Mouse (Mus musculus) liver, embryonic 14.5 days (tissue): Measurements from ENCODE around the gene Mrps7. TPM values are rescaled to one million over a fixed set of nuclear protein-coding genes. Genes with fewer than 3 reads are reported as not detected.

ENCODE experiments used
- ATAC-seq: fragments of 200-750 bp; cut with Nextera tagmentation; 2 replicates; pipeline ENCODE4 v1.8.0; 2017; ENCODE audit warnings: moderate number of reproducible peaks, mild to moderate bottlenecking, moderate library complexity; ENCODE audit not compliant: insufficient read depth
- DNase-seq, 3 experiments: peaks; one replicate each; pipeline ENCODE4 v3.0.0-alpha.2; 2012 to 2013; ENCODE audit warnings: low read depth in 3 of 3, low spot score in 3 of 3
- H3K27ac ChIP-seq: fragments of 300-500 bp; sonication (generic); 2 replicates; pipeline ENCODE4 v1.5.1; 2014; ENCODE audit warnings: moderate library complexity, mild to moderate bottlenecking, control low read depth, inconsistent platforms
- H3K27me3 ChIP-seq: fragments of 300-500 bp; sonication (generic); 2 replicates; pipeline ENCODE4 v1.6.1; 2014; ENCODE audit warnings: mild to moderate bottlenecking, low read length, moderate library complexity; ENCODE audit not compliant: control insufficient read depth, insufficient read depth
- H3K36me3 ChIP-seq: fragments of 300-500 bp; sonication (generic); replicated peaks from 2 replicates; pipeline ENCODE4 v1.6.1; 2014; ENCODE audit warnings: low read depth; ENCODE audit not compliant: control insufficient read depth, insufficient read depth
- H3K4me1 ChIP-seq, 2 experiments: fragments of 200-500 bp in 1 of 2; fragments of 300-500 bp in 1 of 2; sonication (generic) in 1 of 2; replicated peaks; 2 replicates each; pipeline ENCODE4 v1.6.1; 2012 to 2014; ENCODE audit warnings: antibody characterized with exemption in 1 of 2, inconsistent platforms in 1 of 2, low read length in 1 of 2; ENCODE audit not compliant: control insufficient read depth in 2 of 2, insufficient read depth in 2 of 2
- H3K4me2 ChIP-seq: fragments of 300-500 bp; sonication (generic); 2 replicates; pipeline ENCODE4 v1.6.1; 2014; ENCODE audit warnings: low read depth, mild to moderate bottlenecking, control low read depth, moderate library complexity
- H3K4me3 ChIP-seq, 2 experiments: fragments of 200-500 bp in 1 of 2; fragments of 300-500 bp in 1 of 2; sonication (generic) in 1 of 2; 2 replicates each; pipeline ENCODE4 v1.5.1; 2012 to 2014; ENCODE audit warnings: low read depth in 2 of 2, low read length in 2 of 2, mild to moderate bottlenecking in 2 of 2, control low read depth in 1 of 2, inconsistent platforms in 1 of 2, moderate library complexity in 1 of 2; ENCODE audit not compliant: insufficient read depth in 1 of 2
- H3K9ac ChIP-seq: fragments of 300-500 bp; sonication (generic); replicated peaks from 2 replicates; pipeline ENCODE4 v1.6.1; 2014; ENCODE audit warnings: mild to moderate bottlenecking, control low read depth, moderate library complexity
- H3K9me3 ChIP-seq: fragments of 300-500 bp; sonication (generic); 2 replicates; pipeline ENCODE4 v1.6.1; 2016; ENCODE audit warnings: low read length, mixed read lengths; ENCODE audit not compliant: control insufficient read depth
- CTCF ChIP-seq: IDR thresholded peaks from 2 replicates; pipeline ENCODE4 v1.5.1; 2016; ENCODE audit warnings: antibody characterized with exemption, low read depth, control low read depth
- EP300 ChIP-seq: IDR thresholded peaks from 2 replicates; pipeline ENCODE4 v1.6.1; 2016; ENCODE audit warnings: antibody characterized with exemption, low read depth
- WGBS: fragments of 180-500 bp; shearing (Covaris S2); extraction: QIAGEN DNeasy Blood & Tissue Kit; methylation state at CpG from one replicate; pipeline ENCODE4 v1.1.7; 2014; ENCODE audit not compliant: insufficient replicate concordance; 5-methylcytosine and 5-hydroxymethylcytosine counted together
- polyA plus RNA-seq, 2 experiments: library from polyadenylated mRNA; depleted of rRNA in 1 of 2; stranded (reverse) in 1 of 2; unstranded in 1 of 2; fragments of >200 nt; fragmentation: Nextera tagmentation in 1 of 2; extraction: Ambion mirVana in 1 of 2; gene quantifications; 2 replicates each; pipeline versions ENCODE4 v1.2.1 to v1.2.3; 2012 to 2014

The Mrps7 gene
- polyA plus RNA-seq, 2 experiments, result 24.1 to 52.6 TPM

DNA sequence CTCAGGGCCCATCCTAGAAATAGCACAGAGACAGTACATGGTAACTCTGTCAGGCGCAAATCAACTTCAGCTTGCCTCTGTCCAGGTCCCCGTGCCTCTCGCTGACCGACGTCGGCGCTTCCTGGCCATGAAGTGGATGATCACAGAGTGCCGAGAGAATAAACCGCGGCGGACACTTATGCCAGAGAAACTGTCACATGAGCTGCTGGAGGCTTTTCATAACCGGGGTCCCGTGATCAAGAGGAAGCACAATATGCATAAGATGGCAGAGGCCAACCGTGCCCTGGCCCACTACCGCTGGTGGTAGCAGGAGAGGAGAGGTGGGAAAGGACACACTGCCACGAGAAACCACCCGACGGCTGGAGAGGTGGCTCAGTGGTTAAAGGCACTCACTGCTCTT, 3.0 kb downstream of the Mrps7 start:
- no peak overlapping the region for H3K9ac ChIP-seq
- TF ChIP-seq CTCF (no peak), EP300 (no peak)
- ATAC-seq, result no peak
- no peaks in the 10 kb centered on the region for H3K9me3 ChIP-seq
- H3K4me2 ChIP-seq, result no peak overlapping the region
- WGBS, result 89% methylated on average over 18 of the region's 18 CpGs
- H3K36me3 ChIP-seq, result peaks cover 36% of the 10 kb centered on the region
- no peak for DNase-seq
- H3K27ac ChIP-seq, result no peak overlapping the region
- no peaks in the 10 kb centered on the region for H3K27me3 ChIP-seq
- peaks cover 7 to 20% of the 10 kb centered on the region in 2 experiments; a peak in 3 of 4 replicates for H3K4me1 ChIP-seq
- H3K4me3 ChIP-seq, result no peak overlapping the region

DNA sequence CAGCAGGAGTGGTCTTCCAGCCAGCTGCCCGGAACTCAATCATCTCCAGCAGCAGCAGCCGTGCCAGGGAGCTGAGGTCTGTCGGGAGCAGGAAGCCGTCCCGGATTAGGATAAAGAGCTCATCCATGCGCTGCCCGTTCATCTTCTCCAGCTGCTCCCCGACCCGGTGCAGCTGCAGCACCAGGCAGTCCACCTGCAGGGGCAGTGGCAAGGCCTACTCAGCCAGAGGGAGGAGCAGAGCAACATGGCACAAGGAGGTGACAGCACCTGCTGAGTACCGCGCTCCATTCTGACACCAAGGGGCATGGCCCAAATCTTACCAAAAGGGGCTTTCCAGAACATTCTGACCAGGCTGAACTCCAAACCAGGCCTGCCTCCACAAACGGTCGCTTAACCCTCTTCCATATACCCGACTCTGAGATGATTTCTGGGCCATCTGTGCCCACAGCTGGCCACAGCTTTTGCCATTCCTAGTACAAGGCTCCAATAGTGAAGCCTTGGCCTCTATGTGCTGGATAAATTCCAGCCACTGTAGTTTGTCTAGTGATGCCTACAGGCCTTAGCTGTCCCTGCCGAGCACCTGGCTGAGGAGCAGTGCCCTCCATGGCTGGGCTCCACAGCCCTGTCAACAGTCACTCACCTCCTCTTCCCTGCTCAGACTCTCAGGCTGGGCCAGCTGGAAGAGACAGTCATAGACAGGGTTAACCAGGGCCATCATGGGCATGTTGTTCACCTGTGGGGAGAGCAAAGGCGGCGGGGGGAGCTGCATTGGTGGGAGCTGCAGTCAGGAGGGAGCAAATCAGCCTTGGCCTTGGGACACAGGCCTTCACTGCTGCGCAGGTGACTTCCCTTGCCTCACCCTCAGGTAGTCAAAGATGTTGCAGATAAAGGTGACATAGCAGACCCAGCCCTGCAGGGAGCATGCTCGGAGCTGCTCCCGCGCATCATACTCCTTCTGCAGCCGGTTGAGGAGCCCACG, 5.0 kb downstream of the Mrps7 start:
- no peak overlapping the region for H3K4me2 ChIP-seq
- no peak for TF ChIP-seq EP300
- no peak for TF ChIP-seq CTCF
- H3K9me3 ChIP-seq, result no peaks in the 10 kb centered on the region
- no peak overlapping the region for H3K27ac ChIP-seq
- ATAC-seq, result no peak
- DNase-seq, result no peak
- WGBS, result 82% methylated on average over 23 of the region's 23 CpGs
- H3K9ac ChIP-seq, result no peak overlapping the region
- no peak overlapping the region for H3K4me3 ChIP-seq
- peaks cover 36% of the 10 kb centered on the region for H3K36me3 ChIP-seq
- peaks cover 8 to 17% of the 10 kb centered on the region in 2 experiments for H3K4me1 ChIP-seq
- no peaks in the 10 kb centered on the region for H3K27me3 ChIP-seq

DNA sequence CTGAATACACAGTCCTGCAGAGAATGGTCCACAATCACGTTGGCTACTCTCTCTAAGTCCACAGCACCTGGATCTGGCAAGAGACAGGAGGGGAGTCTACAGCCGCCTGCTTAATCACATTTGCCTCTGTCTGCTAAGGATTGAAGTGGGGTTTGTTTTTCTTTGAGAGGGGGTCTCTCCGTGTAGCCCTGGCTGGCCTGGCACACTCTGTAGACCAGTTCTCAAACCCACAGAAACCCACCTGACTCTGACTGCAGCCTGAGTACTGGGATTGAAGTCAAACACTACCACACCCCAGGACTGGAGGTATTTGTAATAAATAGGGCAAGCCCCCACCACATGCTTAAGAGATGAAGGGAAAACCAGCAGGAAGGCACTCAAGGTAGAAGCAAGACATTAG, 5.9 kb downstream of the Mrps7 start:
- no peak overlapping the region for H3K4me2 ChIP-seq
- no peak overlapping the region for H3K4me3 ChIP-seq
- no peak for ATAC-seq
- no peaks in the 10 kb centered on the region for H3K9me3 ChIP-seq
- H3K36me3 ChIP-seq, result peaks cover 36% of the 10 kb centered on the region
- peaks cover 8 to 18% of the 10 kb centered on the region in 2 experiments for H3K4me1 ChIP-seq
- DNase-seq, result no peak
- 57% methylated on average over 3 of the region's 3 CpGs for WGBS
- no peaks in the 10 kb centered on the region for H3K27me3 ChIP-seq
- H3K9ac ChIP-seq, result no peak overlapping the region
- TF ChIP-seq CTCF, result no peak
- no peak for TF ChIP-seq EP300
- no peak overlapping the region for H3K27ac ChIP-seq

DNA sequence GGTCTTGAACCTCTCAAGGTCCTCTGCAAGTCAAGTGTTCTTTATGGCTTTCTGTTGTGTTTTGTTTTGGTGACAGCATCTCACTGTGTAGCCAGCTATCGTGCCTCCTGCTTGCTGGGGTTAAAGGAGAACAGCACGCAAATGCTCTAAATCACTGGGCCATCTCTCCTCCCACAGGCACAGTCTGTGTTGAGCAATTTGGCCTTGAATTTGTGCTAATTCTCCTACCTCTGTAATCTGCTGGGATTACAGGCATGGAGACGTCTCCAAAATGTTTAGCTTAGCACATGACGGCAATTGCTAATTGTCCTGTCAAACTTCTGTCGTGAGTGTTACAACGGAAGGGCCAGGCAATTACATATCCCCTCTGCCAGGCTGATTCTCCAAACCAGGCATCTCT, 7.4 kb downstream of the Mrps7 start:
- no peak overlapping the region for H3K27ac ChIP-seq
- peaks cover 8 to 12% of the 10 kb centered on the region in 2 experiments for H3K4me1 ChIP-seq
- H3K9ac ChIP-seq, result 0 out of 2 replicates have a peak overlapping the region, but pooled peaks have one; percentile 81
- no peak for ATAC-seq
- H3K27me3 ChIP-seq, result no peaks in the 10 kb centered on the region
- WGBS, result 72% methylated on average over 6 of the region's 6 CpGs
- peak overlapping the region; percentile 90 for H3K4me2 ChIP-seq
- no peak for DNase-seq
- no peaks in the 10 kb centered on the region for H3K9me3 ChIP-seq
- H3K4me3 ChIP-seq, result peak overlapping the region in 1 of 2 experiments; percentile 75; a peak in 2 of 4 replicates
- TF ChIP-seq EP300 (no peak), CTCF (no peak)
- H3K36me3 ChIP-seq, result peaks cover 31% of the 10 kb centered on the region

DNA sequence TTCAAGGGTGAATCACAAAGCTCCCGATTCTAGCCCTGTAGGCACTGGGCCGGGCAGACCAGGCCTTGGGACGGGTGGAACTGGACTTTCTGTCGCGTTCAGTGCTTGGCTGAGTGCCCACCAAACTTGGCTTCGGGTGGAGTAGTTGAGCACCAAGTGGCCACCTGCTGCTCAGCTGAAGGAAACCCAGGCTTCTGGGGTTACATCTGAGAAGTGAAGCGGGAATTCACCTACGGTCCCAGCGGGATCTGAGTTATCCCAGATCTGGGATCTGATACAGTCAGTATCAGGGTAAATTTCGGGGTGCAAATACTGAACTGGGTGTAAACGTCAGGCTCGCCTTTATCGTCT, 8.3 kb downstream of the Mrps7 start:
- TF ChIP-seq CTCF (0 out of 2 replicates have a peak, but pooled peaks have one; percentile 16), EP300 (no peak)
- H3K27me3 ChIP-seq, result no peaks in the 10 kb centered on the region
- peak in 1 of 3 experiments; percentile 31 for DNase-seq
- peaks cover 8 to 12% of the 10 kb centered on the region in 2 experiments for H3K4me1 ChIP-seq
- peak overlapping the region; percentile 53 for H3K27ac ChIP-seq
- H3K9me3 ChIP-seq, result no peaks in the 10 kb centered on the region
- H3K9ac ChIP-seq, result peak overlapping the region; percentile 81
- H3K4me3 ChIP-seq, result peak overlapping the region; percentile 75 to 82
- peaks cover 23% of the 10 kb centered on the region for H3K36me3 ChIP-seq
- H3K4me2 ChIP-seq, result peak overlapping the region; percentile 90
- ATAC-seq, result peak; percentile 27; the same call in 1 of the 2 replicates
- 1% methylated on average over 13 of the region's 13 CpGs for WGBS
